Mouse (Mus musculus) embryonic fibroblast, embryonic 13.5 days (primary cell): ENCODE data around the gene Slc33a1. TPM values are rescaled to one million over a fixed set of nuclear protein-coding genes. Genes with fewer than 3 reads are reported as not detected.

Source experiments
- H3K27ac ChIP-seq: 2 replicates; pipeline ENCODE4 v1.5.1; 2012; ENCODE audit warnings: low read length, control low read depth, inconsistent platforms; ENCODE audit not compliant: insufficient read depth
- H3K4me1 ChIP-seq: 2 replicates; pipeline ENCODE4 v1.6.1; 2011; ENCODE audit warnings: low read length; ENCODE audit not compliant: control insufficient read depth, insufficient read depth
- H3K4me3 ChIP-seq: 2 replicates; pipeline ENCODE4 v1.5.1; 2011; ENCODE audit warnings: mild to moderate bottlenecking, control low read depth, low read length; ENCODE audit not compliant: insufficient read depth
- CTCF ChIP-seq: IDR thresholded peaks from 2 replicates; pipeline ENCODE4 v1.5.1; 2011; ENCODE audit warnings: mild to moderate bottlenecking, control low read depth, low read length, moderate library complexity, borderline replicate concordance; ENCODE audit not compliant: insufficient read depth
- POLR2A ChIP-seq: IDR thresholded peaks from 2 replicates; pipeline ENCODE4 v1.6.1; 2011; ENCODE audit warnings: low read depth, mild to moderate bottlenecking, control low read depth, low read length, moderate library complexity
- polyA plus RNA-seq: library from polyadenylated mRNA; stranded (reverse); fragments of >200 nt; gene quantifications from 2 replicates; pipeline ENCODE4 v1.2.4, GENCODE M21; 2011; ENCODE audit warnings: low read depth; ENCODE audit not compliant: missing spikeins, insufficient read length

The Slc33a1 gene
- polyA plus RNA-seq, 1 experiment = 25.6 TPM

GRCm38 (mm10) chr3:63898581-63899308 is 65.8 kb downstream of the Slc33a1 start:
- TF ChIP-seq POLR2A (no peak), CTCF (no peak)
- Histone ChIP-seq H3K4me1 (no peaks in the 10 kb centered on the region; the same call in 1 of the 2 replicates), H3K27ac (no peak overlapping the region)

GRCm38 (mm10) chr3:63897177-63897576 is 67.4 kb downstream of the Slc33a1 start:
- no peak overlapping the region for H3K4me3 ChIP-seq
- TF ChIP-seq CTCF (no peak), POLR2A (no peak)
- no peaks in the 10 kb centered on the region; the same call in 1 of the 2 replicates for H3K4me1 ChIP-seq
- no peak overlapping the region for H3K27ac ChIP-seq

More at GRCm38 (mm10) chr3:63898581-63899308, 65.8 kb downstream of the Slc33a1 start:
- peak overlapping the region; percentile 69 for H3K4me3 ChIP-seq

- Histone ChIP-seq H3K4me3 (no peak overlapping the region), H3K4me1 (no peaks in the 10 kb centered on the region; the same call in 1 of the 2 replicates), H3K27ac (no peak overlapping the region)
- TF ChIP-seq POLR2A (no peak), CTCF (no peak)
Observed at GRCm38 (mm10) chr3:63896303-63896702, 68.3 kb downstream of the Slc33a1 start.

- TF ChIP-seq POLR2A = no peak
- no peak for TF ChIP-seq CTCF
- Histone ChIP-seq H3K27ac (no peak overlapping the region), H3K4me3 (no peak overlapping the region), H3K4me1 (no peaks in the 10 kb centered on the region; the same call in 1 of the 2 replicates)
Observed at GRCm38 (mm10) chr3:63895786-63896185, 68.8 kb downstream of the Slc33a1 start.

DNA sequence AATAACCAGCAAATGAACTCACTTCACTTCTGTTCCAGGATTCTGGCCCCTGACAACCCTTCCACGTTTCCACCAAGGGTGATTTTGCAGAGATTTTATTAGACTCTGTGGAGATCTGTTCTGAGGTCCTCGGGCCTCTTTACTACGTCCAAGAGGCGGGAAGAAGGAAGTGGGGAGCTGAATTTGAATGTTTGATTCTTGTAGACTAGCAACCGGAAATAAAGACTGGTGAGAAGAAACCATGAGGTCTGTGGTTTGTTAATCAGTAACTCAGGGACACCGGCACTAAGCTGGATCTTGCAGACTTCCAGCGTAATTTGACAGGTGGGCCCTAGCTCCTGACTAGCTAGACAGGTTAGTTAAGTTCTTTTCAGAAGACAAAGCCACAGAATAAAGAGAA is 70.9 kb downstream of the Slc33a1 start:
- no peaks in the 10 kb centered on the region for H3K4me1 ChIP-seq
- no peak overlapping the region for H3K4me3 ChIP-seq
- no peak overlapping the region for H3K27ac ChIP-seq
- no peak for TF ChIP-seq POLR2A
- TF ChIP-seq CTCF = no peak

GRCm38 (mm10) chr3:63892154-63892553 is 72.4 kb downstream of the Slc33a1 start:
- no peak for TF ChIP-seq CTCF
- TF ChIP-seq POLR2A = no peak
- Histone ChIP-seq H3K4me3 (no peak overlapping the region), H3K27ac (peak overlapping the region; percentile 47; the same call in 1 of the 2 replicates), H3K4me1 (no peaks in the 10 kb centered on the region)

Other genes with a start within 250 kb of the Slc33a1 start
- gene Plch1, start 65.3 kb downstream of the Slc33a1 start, polyA plus RNA-seq = 0.51 and 0.87 TPM in 2 replicates
- 7.5 and 10.2 TPM in 2 replicates for gene E130311K13Rik, start 35.3 kb downstream of the Slc33a1 start, polyA plus RNA-seq
- gene Gmps, start 11.3 kb upstream of the Slc33a1 start, polyA plus RNA-seq = 23.0 and 24.9 TPM in 2 replicates
- 0.12 and 0.21 TPM in 2 replicates for gene Vmn2r1, start 116.8 kb upstream of the Slc33a1 start, polyA plus RNA-seq
- not detected in 2 replicates for gene Vmn2r2, start 177.2 kb upstream of the Slc33a1 start, polyA plus RNA-seq